In genomic region chr19:59074841-59075471, GRCm38 (mm10) we compare ENCODE assay signal across 8 mouse cellular contexts. TPM values are rescaled to one million over a fixed set of nuclear protein-coding genes. Genes with fewer than 3 reads are reported as not detected.
DNase-seq lines count a peak whose midpoint lies in the region; ATAC-seq and TF ChIP-seq lines count a peak whose summit lies in the region.

No protein-coding gene starts in this region.

- WGBS in heart, embryonic 10.5 days = 5% methylated on average over 46 of the region's 46 CpGs
- 5% methylated on average over 44 of the region's 46 CpGs for WGBS in kidney, postnatal 0 days
- 4% methylated on average over 45 of the region's 46 CpGs for WGBS in stomach, embryonic 16.5 days

- H3K27ac ChIP-seq in heart, embryonic 10.5 days = peak overlapping the region; percentile 33
- no peak overlapping the region for H3K27ac ChIP-seq in kidney, postnatal 0 days
- peak overlapping the region; percentile 38 for H3K27ac ChIP-seq in stomach, embryonic 16.5 days (ENCODE audit: low read length)

- peaks cover 59% of the 10 kb centered on the region for H3K27me3 ChIP-seq in heart, embryonic 10.5 days (ENCODE audit: insufficient read depth, poor library complexity, severe bottlenecking)
- H3K27me3 ChIP-seq in kidney, postnatal 0 days (ENCODE audit: insufficient read depth, low read length) = peaks cover 28% of the 10 kb centered on the region; the same call in 1 of the 2 replicates
- H3K27me3 ChIP-seq in stomach, embryonic 16.5 days (ENCODE audit: control insufficient read depth, insufficient read depth, low read length) = peaks cover 11% of the 10 kb centered on the region; the same call in 1 of the 2 replicates

- peak; percentile 13 for DNase-seq in ovary, postnatal 36 days (ENCODE audit: low spot score)
- DNase-seq in ovary, adult 18-20 months (ENCODE audit: low spot score) = no peak
- DNase-seq in brain, embryonic 14.5 days (ENCODE audit: low read depth) = peak; percentile 50
- DNase-seq in heart, embryonic 10.5 days (ENCODE audit: low spot score) = no peak
- peak; percentile 19 for DNase-seq in kidney, postnatal 0 days (ENCODE audit: low spot score)
- peak; percentile 32 to 33 for DNase-seq in lung, postnatal 4 days
- no peak for DNase-seq in thymus, postnatal 36 days

- TF ChIP-seq POLR2A in brain, embryonic 14.5 days (IDR thresholded peaks at IDR 0.05; ENCODE audit: borderline replicate concordance, extremely low read depth, insufficient read depth, insufficient read length, poor library complexity, severe bottlenecking) = no peak

- no peaks in the 10 kb centered on the region for H3K36me3 ChIP-seq in heart, embryonic 10.5 days
- H3K36me3 ChIP-seq in kidney, postnatal 0 days (ENCODE audit: insufficient read depth, low read length) = no peaks in the 10 kb centered on the region
- H3K36me3 ChIP-seq in stomach, embryonic 16.5 days (ENCODE audit: control insufficient read depth, insufficient read depth, low read length) = no peaks in the 10 kb centered on the region

- no peaks in the 10 kb centered on the region for H3K9me3 ChIP-seq in heart, embryonic 10.5 days
- no peaks in the 10 kb centered on the region for H3K9me3 ChIP-seq in kidney, postnatal 0 days (replicated peaks; ENCODE audit: low read length)
- no peaks in the 10 kb centered on the region for H3K9me3 ChIP-seq in stomach, embryonic 16.5 days (replicated peaks; ENCODE audit: control insufficient read depth, low read length)

- peak overlapping the region; percentile 81 for H3K4me3 ChIP-seq in heart, embryonic 10.5 days
- H3K4me3 ChIP-seq in kidney, postnatal 0 days (replicated peaks; ENCODE audit: low read depth, low read length) = peak overlapping the region; percentile 53
- H3K4me3 ChIP-seq in stomach, embryonic 16.5 days (replicated peaks; ENCODE audit: low read length) = peak overlapping the region; percentile 63

- H3K4me1 ChIP-seq in heart, embryonic 10.5 days = peaks cover 15% of the 10 kb centered on the region
- no peaks in the 10 kb centered on the region for H3K4me1 ChIP-seq in kidney, postnatal 0 days (replicated peaks; ENCODE audit: insufficient read depth, low read length)
- H3K4me1 ChIP-seq in stomach, embryonic 16.5 days (ENCODE audit: control insufficient read depth, insufficient read depth, low read length) = no peaks in the 10 kb centered on the region

- peak overlapping the region; percentile 98 for H3K4me2 ChIP-seq in kidney, postnatal 0 days (ENCODE audit: low read length)
- peak overlapping the region; percentile 74 for H3K4me2 ChIP-seq in stomach, embryonic 16.5 days (ENCODE audit: low read depth, low read length)

- no peak for TF ChIP-seq CTCF in brain, embryonic 14.5 days (IDR thresholded peaks at IDR 0.05; ENCODE audit: borderline replicate concordance, extremely low read depth, insufficient read depth, insufficient read length)
- no peak for TF ChIP-seq CTCF in kidney, postnatal 0 days (IDR thresholded peaks at IDR 0.05; ENCODE audit: low read depth)

- H3K9ac ChIP-seq in kidney, postnatal 0 days (ENCODE audit: low read depth, low read length) = peak overlapping the region; percentile 55
- H3K9ac ChIP-seq in stomach, embryonic 16.5 days (ENCODE audit: low read length) = peak overlapping the region; percentile 79

- peak; percentile 59 for ATAC-seq in kidney, postnatal 0 days (replicated peaks; ENCODE audit: low FRiP score, low read depth)
- peak; percentile 74 for ATAC-seq in stomach, embryonic 16.5 days (ENCODE audit: insufficient read depth, low FRiP score)

RNA-seq across cellular contexts. Expression of gene Shtn1, which starts 0.9 kb away (rescaled TPM):
- polyA plus RNA-seq in brain, embryonic 14.5 days (2012; rRNA removed) = 46.4 and 51.1 TPM in 2 replicates
- 0.53 and 0.69 TPM in 2 replicates for polyA plus RNA-seq in heart, embryonic 10.5 days (2016; fragmentation: Nextera tagmentation; extraction: Ambion mirVana)
- 3.4 and 4.7 TPM in 2 replicates for polyA plus RNA-seq in kidney, postnatal 0 days (2015; fragmentation: Nextera tagmentation; extraction: Ambion mirVana)
- polyA plus RNA-seq in stomach, embryonic 16.5 days (2015; fragmentation: Nextera tagmentation; extraction: Ambion mirVana) = 11.5 and 12.6 TPM in 2 replicates

Comparison
In these comparisons a context has a peak if more than half of its experiments do, and no peak if none do; other contexts are left out.
1. DNase-seq: peak in ovary, postnatal 36 days (single experiment), brain, embryonic 14.5 days (single experiment), kidney, postnatal 0 days (single experiment) and lung, postnatal 4 days (2 of 2); none in ovary, adult 18-20 months (single experiment), heart, embryonic 10.5 days (single experiment) and thymus, postnatal 36 days (0 of 2).
2. Peak in every context shown above with its lines, with median percentiles within 50 percentile points of each other: H3K4me3 ChIP-seq.